Mouse (Mus musculus) cerebellum, adult 18-20 months (tissue): ENCODE data around the gene Adgrg4.

Experiments used
- DNase-seq, 2 experiments: peaks; one replicate each; pipeline ENCODE4 v3.0.0; 2021

Gene Adgrg4

DNA sequence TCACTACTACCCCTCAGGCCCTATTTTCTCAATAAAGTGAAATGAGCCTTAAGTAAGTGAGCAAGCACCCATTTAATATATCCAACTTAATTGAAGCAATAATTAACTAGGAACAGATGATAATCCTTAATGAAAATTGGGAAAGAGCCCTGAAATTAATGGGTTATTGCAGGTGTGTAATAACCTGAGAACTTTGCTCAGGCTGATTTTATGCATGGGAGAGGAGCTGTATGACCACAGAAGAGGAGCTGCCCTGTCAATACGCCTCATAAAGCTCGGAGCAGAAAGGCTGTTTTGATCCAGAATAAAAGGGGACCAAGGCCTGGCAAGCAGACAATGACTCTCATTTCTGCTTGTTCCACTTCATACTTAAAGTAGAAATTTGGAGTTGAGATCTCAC, at the start of gene Adgrg4:
Gene Adgrg4, plus strand, starts transcription at position 301 of the 400 bp plus-strand sequence.
- DNase-seq = no peak

DNA sequence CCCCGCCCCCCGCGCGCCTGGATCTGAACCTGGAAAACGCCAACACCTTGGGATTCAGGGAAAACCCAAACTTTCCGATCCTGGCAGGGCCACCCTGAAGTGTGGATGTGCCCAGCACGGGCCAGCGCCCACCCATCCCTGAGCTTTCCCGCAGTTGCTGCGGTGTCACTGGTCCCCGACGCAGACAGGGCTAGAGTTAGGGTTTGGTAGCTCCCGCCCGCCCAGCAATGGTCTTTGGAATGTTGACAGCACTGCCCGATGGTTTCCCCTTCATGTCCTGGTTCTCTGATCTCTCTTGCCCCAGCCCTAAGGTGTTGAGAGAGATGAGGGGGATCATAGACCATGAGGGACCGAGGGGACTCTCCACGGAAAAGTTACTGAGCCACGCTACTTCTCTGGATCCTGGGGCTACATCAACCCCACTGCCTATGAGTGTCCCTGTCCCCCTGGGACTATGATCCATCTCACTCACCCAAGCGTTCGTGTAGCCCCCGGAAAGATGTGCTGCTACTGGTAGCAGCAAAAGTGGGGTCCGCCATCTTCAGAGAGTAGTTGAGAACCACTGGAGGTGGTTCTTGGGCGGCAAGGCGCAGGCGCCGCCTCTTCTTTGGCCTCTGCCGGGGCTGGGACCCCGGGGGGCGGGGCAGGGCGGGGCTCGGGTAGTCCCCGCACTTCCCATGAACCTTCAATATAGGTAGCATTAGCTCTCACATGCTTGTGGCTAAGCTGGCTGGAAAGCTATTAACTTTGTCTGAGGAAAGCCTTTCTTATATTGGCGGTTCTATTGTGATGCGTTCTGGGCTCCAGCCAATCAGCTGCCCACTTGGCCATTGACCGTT, 48.0 kb upstream of the Adgrg4 start, which contains the start of gene Map7d3:
Gene Map7d3, minus strand, starts transcription at position 562 of the 839 bp plus-strand sequence.
- no peak for DNase-seq

DNA sequence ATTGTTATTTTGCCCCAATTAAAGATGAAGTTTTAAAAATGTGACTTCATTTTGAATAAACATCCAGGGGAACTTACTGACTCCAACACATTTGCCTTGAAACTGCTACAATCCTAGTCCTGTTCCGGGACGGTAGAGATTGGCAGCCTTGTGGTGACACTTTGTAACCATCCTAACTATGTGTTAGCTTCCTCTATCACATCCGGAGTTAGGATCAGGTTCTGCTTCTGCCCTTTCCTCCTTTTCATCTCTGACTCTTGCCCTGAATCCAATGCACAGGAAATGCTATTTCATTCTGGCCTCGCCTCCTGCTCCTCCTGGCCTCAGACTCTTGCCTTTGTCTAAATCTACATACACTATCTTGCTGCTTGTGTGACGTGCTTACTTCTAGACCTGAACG, 42.5 kb upstream of the Adgrg4 start:
- no peak for DNase-seq

DNA sequence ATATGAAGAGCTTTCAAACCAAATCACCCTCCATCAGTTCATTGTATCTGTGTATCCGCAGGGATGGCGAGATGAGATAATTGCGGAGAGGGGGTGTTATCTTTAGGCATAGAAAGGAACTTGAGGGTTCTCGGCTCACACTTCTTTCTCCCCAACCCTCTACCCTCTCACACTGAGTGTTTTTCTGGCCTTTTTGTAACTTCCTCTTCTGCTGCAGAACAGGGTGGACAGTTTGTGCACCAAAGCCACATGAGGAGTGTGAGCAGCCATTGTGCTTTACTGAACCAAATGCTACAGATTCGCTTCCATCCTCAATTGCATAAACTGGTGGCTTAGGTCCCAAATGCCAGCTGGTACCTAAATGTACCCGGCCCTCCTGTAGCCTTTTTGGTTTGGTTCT, 34.1 kb upstream of the Adgrg4 start:
- no peak for DNase-seq

DNA sequence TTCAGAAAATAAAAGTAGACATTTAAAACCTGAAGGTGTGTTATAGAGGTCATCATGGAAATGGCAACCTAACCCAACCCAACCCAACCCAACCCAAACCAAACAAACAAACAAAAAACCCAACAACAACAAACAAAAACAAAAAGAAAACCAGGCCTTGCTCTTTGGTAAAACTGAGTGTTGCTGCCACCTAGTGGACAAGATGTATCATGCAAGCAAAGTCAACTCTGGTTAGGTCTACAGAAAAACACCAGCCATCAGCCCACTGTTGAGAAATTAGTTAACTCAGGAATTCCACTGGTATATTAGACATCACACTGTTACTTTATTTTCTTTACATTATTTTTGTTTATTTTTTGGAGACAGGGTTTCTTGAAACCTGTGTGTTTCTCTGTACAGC, 30.6 kb upstream of the Adgrg4 start:
- DNase-seq = peak; percentile 18 to 44

DNA sequence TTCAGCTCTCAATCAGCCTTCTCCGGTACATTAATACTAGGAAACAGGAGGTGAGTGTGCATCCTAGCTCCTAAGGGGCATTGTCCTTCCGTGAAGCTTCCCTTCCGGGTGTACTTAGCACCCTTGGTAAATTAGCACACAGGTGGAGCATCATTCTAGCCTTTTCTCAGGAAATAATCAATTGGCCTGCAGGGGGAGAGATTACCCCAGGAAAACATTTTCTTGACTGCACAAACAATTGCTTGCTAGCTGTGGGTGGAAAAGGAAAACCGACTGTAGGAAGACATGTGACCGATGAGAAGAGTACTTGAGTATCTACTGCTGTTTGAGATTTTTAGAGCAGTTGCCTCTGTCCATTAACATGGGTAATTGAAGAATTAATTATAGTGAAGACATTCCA, 28.7 kb upstream of the Adgrg4 start:
- no peak for DNase-seq

DNA sequence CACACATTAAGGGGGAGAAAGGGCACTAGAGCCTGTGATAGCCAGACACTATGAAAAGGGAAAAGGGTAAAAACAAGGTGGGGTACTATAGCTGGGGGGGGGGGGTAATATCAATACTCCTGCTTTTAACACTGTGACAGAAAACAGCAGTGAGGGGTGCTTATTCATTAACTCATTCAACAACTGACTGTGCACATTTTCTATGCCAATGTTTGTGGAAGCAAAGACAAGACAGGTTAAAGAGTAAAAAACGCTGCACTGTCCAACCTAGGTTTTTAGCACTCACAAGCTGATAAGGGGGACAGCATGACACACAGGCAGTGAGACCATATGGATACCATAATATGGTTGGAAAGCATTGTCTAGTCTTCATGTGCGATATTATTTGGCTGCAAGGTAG, 142.9 kb downstream of the Adgrg4 start:
- no peak for DNase-seq

DNA sequence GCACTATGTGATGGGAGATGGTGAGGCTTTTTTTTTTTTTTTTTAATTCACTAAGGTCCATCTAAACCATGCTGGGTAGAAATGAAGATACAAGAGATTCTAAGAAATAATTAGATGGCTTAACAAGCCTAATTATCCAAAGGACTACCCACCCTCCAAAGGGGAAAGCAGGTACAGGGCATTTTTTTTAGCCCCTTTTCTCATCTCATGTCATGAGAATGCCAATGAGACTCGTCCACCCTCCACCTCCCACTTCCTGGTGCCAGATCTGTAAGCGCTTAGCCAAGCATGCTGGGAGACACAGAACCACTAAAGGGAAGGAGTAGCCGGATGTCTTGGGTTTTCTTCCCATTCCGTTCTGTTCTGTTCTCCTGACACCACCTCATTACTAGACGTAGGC, 172.8 kb downstream of the Adgrg4 start, which contains the start of gene Brs3:
Gene Brs3, plus strand, starts transcription at position 301 of the 400 bp plus-strand sequence.
- no peak for DNase-seq

DNA sequence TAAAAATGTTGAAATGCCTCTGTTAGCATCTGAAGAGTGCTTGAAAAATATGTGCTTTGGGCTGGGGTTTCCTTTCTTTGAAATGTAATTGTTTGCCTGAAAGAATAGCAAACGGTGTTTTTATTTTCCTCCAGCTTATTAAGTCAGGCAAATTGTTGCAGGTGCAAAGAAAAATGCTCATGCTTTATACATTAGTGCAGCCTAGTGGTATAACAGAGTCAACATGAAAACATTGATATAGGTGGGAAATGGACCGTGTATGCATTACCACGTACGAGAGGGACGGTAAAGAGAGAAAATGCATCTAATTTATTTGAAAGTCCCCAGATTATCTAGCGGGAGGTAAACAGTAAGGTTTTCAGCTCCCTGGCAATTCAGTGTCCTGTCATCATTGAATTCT, 173.9 kb downstream of the Adgrg4 start:
- no peak for DNase-seq
